Mouse (Mus musculus) mesoderm, embryonic 11.5 days (tissue): ENCODE results near the gene Pip5kl1.

Source experiments
- DNase-seq: peaks from one replicate; pipeline ENCODE4 v3.0.0-alpha.2; 2012; ENCODE audit warnings: low read depth, low spot score

Gene Pip5kl1

DNA sequence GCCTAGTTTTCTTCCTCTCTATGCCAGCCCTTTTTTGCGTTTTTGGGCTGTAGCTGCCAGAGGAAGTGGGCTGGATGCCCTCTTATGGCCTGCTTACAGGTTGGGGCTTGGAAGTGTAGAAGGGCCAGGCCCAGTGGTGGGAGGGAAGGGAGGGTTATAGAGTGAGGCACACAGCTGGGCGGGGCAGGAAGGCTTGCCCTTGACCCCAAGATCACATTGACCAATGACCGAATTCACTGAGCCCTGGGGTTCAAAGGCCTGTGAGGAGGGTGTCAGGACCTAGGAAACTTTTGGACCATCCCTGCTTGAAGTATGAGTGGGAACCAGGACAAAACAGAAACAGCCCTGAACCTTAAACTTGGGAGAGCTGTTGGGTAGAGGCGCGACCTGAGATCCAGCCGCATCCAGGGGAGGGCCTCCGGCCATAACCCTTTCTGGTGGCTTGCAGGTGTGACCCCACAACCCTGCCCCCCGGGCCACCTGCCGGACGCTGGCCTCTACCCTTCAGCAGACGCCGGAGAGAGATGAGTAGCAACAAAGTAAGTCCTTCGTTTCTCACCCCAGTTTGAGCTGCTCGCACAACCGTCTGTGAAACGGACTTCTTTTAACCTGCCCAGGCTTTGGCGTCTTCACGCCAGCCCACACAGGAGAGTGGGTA, 34.3 kb downstream of the Pip5kl1 start:
- no peak for DNase-seq

DNA sequence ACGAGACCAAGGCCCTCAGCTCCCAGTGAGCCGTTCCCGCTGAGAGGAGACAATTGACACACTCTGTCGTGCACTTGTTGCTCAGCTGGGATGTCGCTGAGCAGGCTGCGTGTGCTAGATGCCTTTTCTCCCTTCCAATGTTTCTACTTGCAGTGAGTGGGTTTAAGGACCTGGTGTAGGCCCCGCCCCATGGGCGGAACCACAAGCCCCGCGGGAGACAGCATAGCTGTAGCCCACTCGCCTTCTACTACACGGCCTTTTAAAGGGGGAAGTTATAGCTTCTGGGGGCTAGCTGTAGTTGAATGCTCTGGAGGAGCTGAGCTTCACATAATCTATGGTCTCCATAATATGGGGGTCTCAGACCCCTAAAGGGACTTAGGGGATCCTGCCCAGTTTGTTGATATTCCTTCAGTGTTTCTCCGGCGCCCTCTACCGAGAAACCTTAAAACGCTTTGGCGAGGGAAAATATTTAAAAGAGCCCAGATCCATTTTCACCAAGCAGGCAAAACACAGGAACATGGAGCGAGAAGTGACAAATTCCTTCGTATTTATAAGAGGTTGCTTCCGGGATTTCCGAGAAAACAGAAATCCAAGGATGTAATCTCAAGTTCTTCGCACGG, 36.1 kb downstream of the Pip5kl1 start:
- DNase-seq: no peak

DNA sequence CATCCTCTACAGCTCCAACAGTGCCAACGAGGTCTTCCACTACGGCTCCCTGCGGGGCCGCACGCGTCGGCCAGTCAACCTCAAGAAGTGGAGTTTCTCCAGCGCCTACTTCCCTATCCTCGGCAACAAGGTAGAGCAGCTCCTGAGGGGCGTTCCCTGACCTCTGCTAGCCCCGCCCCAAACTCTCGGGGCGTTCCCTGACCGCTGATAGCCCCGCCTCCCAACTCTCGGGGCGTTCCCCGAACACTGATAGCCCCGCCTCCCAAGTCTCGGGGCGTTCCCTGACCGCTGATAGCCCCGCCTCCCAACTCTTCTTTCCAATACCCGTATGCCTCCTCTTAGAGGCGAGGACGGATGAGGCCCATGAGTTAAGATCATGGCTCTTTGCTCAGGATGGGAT, 37.7 kb downstream of the Pip5kl1 start:
- DNase-seq: no peak

DNA sequence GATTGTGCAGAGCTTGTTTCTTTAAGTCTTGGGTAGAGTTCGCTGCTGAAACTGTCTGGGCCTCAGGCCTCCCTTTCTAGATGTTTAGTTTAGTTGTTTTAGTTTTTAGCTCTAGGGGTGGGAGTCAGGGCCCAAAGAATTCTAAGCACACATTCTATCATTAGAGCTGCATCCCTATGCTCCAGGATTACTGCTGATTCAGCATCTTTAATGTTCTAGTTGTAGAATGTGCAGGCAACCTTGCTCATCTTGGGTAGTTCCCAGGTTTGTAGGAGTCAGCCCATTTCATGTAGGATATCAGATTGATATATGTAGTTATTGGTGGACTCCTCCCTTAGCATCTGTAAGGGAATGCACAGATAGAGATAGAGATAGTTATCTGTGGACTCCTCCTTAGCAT, 42.5 kb downstream of the Pip5kl1 start:
- no peak for DNase-seq

DNA sequence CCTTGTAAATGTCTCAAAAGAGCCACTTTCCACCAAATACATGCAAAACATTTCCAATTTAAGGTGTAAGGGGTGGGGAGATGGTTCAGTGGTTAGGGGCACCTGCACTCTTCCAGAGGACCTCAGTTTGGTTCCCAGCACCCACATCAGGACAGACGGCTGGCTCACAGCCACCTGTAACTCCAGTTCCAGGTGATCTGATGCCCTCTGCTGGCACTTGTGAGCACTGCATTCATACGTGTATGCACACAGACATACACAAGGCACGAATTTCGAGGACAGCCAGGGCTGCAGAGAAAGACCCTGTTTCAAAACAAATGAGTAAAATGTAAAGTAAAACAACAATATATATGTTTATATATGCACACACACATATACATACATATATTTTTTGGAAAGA, 43.0 kb downstream of the Pip5kl1 start:
- DNase-seq: no peak

DNA sequence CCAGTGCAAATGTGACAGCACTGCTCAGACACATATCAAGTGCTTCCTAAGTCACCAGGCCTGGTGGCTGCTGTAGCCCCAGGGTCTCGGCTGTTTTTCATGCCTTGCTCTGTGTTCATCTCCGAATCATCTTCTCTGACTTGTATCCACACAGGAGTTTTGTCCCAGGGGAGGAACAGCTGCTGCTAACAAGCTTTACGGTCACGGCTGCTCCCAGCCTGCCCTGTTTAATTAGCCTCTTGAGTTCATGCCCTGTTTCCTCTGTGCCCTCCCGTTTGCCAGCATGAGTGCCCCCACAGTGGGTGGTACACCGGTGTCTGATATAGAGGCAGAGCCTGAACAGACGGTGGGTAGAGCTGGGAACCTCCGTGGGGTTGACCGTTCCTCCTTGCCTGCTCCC, 43.5 kb downstream of the Pip5kl1 start:
- DNase-seq: no peak

DNA sequence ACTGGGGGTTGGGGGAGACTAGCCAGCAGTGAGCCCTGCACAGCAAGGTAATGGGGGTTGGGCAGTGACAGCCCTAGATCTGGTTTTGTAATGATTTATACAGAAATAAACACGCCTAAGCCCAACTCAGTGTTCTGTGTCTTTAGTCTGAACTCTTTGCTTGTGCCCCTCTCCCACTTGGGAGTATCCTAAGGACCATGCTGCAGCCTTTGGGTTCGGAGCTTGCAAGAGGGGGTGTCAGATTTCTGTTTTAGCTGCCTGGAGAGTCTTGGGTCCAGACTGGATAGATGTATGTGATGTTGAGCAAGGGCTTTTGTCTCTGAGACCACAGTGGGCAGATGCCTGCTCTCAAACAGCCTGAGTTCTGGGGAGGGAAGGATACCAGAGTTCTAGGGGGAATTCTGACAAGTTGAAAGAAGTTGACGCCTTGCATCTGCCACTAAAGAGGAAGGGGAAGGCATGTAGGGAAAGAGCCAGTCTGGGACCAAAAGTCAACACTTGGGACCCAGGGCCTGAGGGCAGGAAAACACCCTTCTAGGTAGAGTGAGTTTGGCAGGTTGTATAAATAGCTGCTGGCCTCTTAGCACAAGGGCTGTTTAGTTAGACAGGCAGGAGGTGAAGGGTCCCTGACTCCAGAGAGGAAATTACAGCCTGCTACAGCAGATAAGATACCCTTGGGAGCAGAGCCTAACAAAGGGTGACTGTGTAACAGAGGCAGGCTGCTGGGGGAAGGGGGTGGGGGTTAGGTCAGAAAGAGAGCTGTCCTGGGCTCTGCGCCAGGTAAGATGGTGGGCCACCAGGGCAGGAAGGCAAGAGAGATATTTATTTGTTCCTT, 46.3 kb downstream of the Pip5kl1 start:
- peak; percentile 77 for DNase-seq

DNA sequence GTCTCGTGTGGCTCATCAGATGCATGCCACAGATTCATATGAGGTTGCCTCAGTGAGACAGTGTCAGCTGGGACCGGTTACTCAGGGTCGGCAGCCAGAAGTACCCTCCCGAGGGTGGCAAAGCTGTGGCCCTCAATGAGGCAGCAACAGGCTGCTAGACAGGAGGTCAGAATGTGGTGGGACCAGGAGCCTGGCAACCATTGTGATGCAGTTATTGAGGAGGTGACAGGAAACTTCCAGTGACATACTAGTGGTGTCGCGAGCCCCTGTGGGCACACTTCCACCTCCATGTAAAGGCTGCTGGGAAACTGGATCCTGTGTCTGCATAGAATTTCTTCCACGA, 46.9 kb downstream of the Pip5kl1 start, which contains the start of gene Ak1:
Gene Ak1, plus strand, starts transcription at position 242 of the 343 bp plus-strand sequence.
- DNase-seq: no peak

DNA sequence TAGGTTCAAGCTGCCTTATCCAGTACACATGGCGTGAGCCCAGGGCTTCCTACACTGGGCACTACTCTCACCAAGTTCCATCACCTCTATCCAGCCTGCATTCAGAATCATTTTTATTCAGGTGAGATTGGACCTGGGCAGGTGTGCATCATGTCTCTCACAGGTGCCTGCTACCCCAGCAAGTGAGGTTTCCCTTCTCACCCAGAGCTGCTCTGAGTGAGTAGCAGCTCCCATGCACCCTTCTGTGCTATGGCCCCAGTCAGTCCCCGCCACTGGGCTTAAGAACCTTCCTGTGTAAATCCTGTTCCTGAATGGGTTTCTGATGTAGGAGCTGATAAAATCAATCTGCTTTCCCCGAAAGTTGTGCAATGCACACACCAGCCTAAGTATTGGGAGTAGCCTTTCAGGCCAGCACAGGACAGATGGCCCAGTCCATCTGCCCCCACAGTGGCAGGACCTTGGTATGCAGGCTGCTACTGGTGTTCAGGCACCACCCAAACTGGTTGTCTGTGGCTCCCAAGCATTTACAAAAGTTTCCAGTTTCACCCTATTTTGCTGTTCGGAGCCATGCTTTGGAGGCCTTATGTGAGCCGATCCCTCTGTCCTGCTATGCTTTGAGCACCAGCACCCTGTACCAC, 49.6 kb downstream of the Pip5kl1 start:
- no peak for DNase-seq

DNA sequence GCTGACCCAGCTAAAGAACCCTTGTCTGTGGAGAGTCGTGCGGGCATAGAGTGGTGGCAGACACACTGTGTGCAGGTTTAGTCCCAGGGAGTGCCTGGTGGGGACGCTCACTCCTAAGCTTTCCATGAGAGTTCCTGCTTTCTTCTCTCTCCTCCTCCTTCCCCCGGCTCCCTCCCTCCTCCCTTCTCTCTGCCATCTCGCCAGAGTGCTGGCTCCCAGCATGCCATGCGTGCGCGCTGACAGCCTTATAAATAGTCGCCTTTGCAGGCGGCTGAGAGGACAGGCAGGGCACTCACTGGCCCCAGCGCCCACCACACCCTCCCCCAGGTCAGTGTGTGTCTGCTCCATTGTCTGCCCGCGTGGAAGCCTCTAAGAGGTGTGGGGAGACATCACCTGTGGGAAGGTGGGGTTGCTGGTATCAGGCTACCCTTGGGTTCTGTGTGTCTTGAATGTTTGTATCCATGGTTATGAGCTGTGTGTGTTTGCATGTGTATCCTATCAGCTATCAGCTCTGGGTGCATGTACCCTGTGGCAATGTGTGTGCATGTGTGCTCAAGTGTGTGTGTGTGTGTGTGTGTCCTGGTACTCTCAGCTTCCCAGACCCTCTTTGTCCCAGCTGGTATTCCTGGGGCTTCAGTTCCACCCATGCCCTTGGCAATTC, 50.7 kb downstream of the Pip5kl1 start:
- DNase-seq: peak; percentile 80

DNA sequence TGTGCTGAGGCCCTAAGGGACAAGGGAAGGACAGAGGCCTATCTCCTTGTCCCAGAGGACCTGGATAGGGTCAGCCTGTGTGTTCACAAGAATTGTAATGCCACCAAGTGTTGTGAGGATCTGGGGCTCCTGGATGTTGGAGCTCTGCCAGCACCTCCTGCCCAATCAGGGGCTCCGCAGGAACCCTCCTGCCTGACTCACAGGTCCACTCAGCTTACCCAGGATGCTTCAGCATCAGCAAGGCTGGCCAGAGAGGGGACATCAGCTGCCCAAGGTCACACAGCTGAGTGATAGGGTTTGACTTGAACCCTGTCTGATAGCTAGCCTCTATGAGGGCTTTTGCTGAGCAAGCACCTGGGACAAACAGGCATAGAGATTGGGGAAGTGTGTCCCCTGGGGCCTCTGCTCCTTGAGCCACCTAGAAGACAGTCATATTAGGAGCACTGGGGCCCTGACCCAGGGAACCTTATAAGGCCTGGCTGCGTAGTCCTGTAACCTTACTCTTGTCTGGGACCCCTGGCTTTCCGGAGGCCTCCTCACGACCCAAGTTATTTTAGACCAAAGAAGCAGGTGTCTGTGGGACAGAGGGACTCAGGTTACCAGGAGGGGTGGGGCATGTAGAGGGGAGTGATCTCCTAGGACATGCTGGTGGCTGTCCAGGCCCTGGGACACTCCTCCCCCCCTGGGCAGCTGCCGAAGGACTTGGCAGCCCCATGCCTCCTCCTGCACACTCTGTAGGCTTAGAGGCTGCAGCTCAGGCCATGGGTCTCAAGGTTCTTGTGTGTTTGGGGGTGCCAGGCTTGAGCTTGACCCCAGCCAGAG, 51.5 kb downstream of the Pip5kl1 start:
- DNase-seq: no peak

DNA sequence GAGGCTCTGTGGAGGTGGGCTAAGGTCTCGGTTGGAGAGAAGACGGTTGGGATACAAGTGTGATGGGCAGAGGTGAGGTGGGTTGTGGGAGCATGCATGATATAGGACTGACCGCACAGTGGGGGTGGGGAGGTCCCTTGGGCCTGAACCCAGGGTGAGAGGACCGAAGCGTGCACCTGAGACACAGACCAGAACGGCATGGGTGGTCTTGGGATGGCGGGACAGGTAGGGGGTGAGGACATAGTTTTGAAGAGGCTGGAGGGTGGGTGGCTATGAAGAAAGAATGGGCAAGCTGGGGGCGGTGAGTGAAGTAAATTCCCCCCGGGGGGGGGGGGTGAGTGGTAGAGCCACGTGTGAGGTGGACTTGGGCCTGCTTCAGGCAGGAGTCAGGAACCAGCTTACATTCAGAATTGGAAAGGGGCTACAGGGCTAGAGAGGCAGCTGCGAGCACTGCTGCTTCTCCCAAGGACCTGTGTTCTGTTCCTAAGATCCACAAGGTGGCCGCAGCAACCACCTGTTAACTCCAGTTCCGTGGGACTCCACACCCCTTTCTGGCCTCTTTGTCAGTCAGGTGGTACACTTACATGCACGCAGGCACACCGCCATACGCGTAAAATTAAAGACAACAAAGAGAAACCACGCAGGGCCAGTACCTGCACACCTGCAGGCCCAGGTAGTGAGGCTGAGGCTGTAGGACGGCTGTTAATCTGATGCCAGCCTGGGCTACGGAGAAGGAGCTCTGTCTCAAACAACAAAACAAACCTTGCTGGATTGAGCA, 52.9 kb downstream of the Pip5kl1 start:
- DNase-seq: no peak

DNA sequence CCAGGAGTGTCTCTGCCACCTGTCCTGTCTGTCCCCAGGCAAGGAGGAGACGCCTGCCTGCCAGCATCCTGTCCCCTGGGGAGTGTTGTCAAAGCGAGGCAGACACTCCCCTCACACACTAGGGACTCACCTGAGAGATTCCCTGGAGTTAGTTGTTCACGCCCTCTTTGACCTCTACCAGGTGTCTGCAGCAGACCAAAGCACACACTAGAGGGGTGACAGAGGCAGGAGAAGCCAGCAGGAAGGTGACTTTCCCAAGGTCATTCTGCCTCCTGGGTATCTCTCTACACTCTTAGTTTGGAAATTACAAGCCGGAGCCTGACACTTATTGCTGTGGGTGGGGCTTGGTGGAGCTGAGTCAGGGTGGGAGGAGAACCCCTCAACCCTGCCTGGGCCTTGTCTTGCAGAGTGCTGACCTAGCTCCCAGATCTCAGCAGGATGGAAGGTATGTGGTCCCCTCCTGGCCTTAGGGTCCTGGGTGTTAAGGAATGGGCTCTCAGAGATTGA, 53.5 kb downstream of the Pip5kl1 start:
- DNase-seq: no peak

DNA sequence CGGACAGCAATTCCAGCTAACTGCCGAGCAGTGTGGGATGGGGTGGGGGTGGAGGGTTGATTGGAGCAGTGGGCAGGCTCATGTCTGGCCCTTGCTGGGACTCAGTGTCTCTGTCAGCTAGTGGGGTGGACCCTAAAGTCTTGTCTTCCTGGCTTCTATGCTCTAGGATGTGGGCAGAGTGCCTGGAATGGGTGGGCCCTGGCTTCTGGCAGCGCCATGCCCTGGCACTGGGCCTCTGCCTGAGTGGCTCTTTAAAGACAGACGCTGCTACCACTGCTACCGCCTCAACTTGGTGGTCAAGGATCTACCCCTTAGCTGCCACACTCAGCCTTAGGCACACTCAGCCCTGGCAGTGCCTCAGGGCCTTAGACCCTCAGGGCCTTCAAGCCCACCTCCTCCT, 54.1 kb downstream of the Pip5kl1 start:
- DNase-seq: no peak

DNA sequence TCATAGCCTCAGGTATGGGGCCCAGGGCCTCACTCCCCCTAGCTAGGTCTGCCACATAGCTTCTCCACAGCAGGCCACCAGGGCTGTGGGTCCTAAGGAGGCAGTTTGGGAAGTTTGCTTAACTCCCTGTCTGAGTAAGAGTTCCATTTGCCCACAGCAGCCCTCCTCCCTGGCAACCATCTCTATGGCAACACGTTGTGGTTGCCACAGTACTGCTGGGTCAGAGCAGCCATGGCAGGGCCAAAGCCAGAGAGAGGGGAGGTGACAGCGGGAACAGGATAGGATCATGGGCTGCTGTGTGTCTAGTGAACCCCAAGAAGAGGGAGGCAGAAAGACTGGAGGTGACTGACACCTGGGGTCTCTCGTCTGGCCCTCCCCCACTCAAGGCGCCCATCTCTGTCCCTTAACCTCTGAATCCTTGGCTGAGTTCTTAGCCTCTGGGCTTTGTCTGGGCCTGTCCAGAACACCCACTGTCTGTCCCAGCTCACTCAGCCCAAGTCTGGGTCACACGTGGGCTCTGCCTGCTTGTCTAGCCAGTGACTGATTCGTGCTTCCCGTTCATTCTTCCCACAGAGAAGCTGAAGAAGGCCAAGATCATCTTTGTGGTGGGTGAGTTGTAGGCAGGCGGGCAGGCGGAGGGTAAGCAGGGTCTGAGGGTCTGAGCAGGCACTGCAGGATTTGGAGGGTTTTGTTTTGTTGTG, 54.8 kb downstream of the Pip5kl1 start:
- DNase-seq: peak; percentile 87

DNA sequence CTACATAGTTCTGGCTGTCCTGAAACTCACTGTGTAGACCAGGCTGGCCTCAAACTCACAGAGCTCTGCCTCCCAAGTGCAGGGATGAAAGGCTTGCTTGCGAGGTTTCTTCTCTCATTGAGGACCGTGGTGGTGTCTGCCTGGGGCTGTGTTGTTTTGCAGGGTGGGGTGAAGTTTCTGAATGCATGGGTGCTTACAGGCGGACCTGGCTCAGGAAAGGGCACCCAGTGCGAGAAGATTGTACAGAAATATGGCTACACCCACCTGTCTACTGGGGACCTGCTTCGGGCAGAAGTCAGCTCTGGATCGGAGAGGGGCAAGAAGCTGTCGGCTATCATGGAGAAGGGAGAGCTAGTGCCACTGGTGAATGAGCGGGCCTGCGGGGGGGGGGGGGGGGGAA, 55.4 kb downstream of the Pip5kl1 start:
- DNase-seq: no peak

DNA sequence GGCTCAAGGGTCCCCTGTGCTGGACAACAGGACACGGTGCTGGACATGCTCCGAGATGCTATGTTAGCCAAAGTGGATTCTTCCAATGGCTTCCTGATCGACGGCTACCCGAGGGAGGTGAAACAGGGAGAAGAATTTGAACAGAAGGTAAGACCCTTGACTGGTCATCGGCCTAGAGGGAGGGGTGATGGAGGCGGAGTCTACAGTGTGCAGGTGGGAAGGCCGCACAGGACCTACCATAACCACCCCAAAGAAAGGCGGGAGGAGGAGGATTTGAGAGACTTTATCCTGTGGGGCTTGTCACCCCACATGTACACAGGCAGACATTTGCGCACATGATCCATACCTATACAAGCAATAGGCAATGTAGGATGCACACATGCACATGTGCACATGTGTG, 56.4 kb downstream of the Pip5kl1 start:
- no peak for DNase-seq

DNA sequence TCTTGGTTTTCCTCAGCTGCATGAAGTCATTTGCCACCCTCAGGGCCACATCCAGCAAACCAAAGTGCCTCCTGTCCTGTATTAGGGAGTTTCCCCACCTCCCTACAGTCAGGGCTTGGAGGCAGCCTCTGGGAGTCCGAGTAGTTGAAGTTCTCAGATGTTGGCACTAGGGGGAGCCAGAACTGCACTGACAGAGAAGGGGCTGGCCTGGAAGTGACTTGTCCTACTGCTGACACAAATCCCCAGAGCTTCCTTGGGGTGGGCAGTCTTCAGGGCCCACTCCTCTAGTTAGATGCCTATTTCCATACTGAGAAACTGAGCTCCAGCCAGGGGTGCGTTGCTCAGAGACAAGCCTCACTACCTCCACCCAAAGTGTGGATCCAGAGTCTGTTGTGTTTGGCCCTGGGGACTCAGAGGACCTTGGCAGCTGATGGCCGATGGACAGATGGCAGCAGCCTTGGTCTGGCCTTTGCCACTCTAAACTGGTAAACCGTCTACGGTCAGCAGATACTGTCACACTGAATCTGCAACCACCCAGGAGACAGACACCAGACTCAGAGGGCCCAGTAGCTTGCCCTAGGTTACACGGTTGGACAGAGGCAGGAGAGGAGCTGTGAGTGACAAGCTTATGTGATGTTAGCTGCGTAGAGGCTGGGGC, 57.3 kb downstream of the Pip5kl1 start:
- DNase-seq: peak; percentile 83
